Mouse (Mus musculus): Measurements from ENCODE around the gene Mtfp1. TPM values are rescaled to one million over a fixed set of nuclear protein-coding genes. Genes with fewer than 3 reads are reported as not detected.
A peak's percentile ranks its signal among the peaks of the same experiment; 100 is the strongest.
"Not testable (repeated sequence)": the region's sequence is repeated elsewhere in the genome, so short reads cannot be mapped to it uniquely, and the experiment has no call there.

Mtfp1 gene
- 10 to 100 TPM; 40.8 to 47.8 TPM for total RNA-seq (2021)
- long read RNA-seq, experiment 1, transcript Mtfp1-201 (4 exons, 1,411 nt): major isoform, 75 of 82 reads
- long read RNA-seq, experiment 1, partial matches to known transcripts: 3 of 82 reads
- long read RNA-seq, experiment 1, other reads (novel, unspliced or antisense): 4 of 82 reads
- long read RNA-seq, experiment 2, transcript Mtfp1-201 (4 exons, 1,411 nt): major isoform, 94 of 98 reads
- long read RNA-seq, experiment 2, partial matches to known transcripts: 1 of 98 reads
- long read RNA-seq, experiment 2, other reads (novel, unspliced or antisense): 3 of 98 reads

DNA sequence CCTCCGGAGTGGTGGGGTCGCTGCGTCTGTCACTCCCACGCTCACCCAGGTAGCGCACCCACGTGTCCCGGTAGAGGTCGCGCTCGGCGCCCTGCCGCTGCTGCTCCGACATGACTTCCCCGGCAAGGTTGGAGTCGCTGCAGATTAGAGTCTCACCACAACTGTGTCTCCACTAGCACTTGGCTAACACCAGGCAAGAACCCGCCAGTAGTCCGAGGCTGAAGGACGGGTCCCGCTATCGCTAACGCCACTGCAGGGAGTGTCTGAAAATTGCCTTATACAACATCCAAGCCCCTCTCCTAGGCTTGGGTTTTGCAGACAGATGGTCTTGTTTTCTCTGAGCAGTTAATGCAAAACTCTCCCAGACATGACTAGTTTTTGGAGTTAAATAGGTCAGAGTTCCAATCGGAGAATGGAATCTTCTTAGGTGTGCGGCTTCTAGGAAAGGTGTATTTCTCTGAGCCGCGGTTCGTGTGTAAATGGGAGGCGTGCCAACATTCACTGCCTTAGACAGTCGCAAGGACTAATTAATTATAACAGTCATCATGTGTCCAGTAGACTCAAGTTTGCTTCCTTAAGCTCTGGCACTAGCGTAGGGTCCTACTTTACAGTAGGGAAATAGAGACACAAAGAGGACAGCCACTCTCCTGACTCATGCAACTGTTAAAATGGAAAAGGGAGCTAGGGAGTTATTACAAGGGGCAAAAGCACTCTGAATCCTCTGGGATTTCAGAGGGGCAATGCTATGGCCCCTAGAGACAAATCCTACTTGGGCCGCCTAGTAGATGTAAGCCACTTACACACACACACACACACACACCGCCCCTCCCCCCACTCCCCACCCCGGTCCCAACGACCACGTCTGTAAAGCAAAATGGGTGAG, at the start of gene Mtfp1:
Mtfp1 (minus strand) TSS at position 275 of the 883 bp plus-strand sequence.
- peak; percentile 49 for DNase-seq
- intact Hi-C loops (cut with DNase I; ENCODE audit: low total_unique reads): no loop called here

DNA sequence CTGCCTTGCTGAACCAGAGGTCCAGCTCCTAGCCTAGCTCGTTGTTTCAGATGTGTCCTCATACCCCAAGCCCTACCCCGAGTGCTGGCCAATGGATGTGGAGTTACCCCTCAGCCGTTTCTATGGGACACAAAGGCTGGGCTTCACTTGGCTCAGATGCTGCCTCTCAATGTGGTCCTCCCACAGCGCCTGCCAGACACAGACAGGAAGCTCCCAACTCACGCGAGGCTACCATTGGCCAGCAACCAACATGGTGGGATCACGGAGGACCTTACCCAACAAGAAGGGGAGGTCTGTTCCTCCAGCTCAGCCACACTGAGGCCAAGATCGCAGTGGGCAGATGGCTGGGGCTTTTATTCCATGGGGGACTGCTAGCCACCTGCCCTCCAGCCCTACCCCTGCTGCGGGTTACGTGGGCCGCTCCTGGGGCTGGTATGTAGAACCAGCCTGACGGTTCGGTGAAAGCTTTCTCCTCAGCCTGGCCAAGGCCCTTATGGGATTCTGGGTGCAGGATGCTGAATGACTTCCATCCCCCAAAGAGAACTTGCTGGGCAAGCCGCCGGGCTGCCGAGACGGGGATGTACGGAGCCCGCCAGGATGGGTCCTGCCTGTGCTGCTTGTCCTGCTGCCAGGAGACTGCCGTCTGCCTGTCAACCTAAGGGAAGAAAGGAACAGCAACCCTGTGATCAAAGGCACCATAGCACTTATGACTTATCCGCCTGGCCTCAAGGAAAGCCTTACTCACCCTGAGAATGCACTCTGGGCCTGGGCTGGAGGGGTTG, 48.2 kb upstream of the Mtfp1 start:
- intact Hi-C loops (cut with DNase I; ENCODE audit: low total_unique reads): no loop called here
- DNase-seq: no peak

DNA sequence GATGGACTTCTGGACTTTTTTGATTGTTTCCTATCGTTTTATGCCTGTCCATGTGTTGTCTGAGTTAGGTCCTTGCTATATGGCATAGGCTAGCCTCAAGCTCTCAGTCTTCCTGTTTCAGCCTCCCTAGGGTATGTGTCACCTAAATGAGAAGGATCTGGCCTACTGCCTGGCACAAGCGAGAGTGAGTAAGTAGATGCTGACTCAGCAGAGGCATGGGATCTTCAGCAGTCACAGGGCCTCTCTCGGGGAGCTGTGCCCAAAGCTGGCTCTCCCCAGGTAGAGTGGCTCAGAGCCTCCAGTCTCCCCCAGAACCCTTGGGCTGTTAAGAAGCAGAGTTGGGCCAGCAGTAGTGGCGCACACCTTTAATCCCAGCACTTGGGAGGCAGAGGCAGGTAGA, 47.1 kb upstream of the Mtfp1 start:
- intact Hi-C loops (cut with DNase I; ENCODE audit: low total_unique reads): no loop called here
- no peak for DNase-seq

DNA sequence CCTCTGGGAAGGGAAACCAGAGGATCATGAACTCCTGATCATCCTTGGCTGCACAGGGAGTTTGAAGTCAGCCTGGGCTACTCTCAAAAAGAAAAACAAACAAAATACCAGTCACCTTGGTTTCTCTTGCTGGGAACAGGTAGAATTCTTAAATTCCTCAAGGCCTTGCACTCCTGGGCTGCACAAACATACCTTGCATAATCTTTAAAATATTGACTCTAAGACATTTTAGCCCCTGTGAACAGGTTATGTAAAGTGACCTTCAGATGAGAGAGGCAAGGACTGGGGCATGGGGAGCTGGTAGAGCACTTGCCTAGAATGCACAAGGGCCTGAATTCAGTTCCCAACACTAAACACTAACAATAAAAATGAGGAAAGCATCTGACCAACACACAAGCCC, 46.3 kb upstream of the Mtfp1 start:
- intact Hi-C loops (cut with DNase I; ENCODE audit: low total_unique reads): no loop called here
- no peak for DNase-seq

DNA sequence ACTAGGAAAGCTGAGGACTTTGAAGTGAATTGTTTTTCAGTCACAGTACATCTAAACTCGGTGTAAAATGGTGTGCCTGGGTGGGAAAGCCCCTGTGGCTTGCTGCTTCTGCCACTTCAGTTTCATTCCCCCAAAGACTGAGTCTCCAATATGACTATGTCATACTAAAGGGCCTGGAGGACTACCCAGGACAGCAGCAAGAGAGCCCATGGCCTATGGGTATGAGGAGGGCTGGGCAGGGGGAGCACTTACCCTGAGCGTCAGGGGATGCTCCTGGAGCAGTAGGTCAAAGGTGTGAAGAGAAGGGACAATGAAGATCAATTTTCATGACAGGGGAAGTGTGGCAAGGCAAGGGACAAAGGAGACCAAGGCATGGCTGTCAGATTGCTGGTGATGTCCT, 43.7 kb upstream of the Mtfp1 start:
- DNase-seq: no peak
- intact Hi-C loops (cut with DNase I; ENCODE audit: low total_unique reads): loop anchor here (10.0 kb wide), 1 partner anchor 286 kb away; no protein-coding TSS in a partner anchor

DNA sequence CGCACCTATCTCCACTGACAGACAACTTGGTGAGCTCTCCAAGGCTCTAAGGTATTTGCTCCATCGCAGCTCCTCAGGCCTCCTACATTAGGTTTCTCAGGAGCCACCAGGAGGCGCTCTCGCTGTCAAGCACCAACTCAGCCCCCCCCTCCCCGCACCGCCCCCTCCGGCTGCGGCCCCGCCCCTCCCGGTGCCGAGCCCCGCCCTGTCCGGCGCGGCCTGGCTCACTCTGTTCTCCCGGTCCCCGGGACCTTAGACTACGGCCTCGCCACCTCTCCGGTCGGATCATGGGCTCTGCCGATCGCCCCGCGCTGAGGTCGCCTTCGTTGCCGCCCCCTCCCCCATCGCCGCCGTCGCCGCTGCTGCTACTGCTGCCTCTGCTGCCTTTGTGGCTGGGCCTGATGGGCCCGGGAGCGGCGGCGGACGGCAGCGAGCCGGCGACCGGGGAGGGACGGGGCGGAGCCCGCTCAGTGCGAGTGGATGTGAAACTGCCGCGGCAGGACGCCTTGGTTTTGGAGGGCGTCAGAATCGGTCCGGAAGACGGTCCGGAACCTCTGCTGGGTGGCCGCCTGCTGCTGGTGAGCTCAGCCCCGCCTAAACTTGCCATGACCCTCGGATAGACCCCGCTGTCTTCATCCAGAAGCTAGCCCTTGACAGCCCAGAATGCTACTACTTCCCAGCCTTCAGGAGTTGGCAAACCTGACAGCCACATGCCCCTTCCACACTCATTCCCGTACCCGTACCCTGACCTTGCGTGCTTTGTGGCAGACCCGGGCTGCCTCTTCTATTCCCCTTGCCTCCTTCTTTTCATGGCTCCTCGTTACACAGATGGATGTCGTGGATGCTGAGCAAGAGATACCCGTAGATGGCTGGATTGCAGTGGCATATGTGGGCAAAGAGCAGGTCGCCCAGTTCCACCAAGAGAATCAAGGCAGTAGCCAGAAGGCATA, 40.0 kb upstream of the Mtfp1 start, which contains the start of gene Rnf215:
Rnf215 (plus strand) TSS at position 217 of the 950 bp plus-strand sequence.
- DNase-seq: peak; percentile 89
- intact Hi-C loops (cut with DNase I; ENCODE audit: low total_unique reads): loop anchor here (2.0 to 10.0 kb wide), 2 partner anchors 84 to 290 kb away; partner anchors contain the start of gene Castor1

DNA sequence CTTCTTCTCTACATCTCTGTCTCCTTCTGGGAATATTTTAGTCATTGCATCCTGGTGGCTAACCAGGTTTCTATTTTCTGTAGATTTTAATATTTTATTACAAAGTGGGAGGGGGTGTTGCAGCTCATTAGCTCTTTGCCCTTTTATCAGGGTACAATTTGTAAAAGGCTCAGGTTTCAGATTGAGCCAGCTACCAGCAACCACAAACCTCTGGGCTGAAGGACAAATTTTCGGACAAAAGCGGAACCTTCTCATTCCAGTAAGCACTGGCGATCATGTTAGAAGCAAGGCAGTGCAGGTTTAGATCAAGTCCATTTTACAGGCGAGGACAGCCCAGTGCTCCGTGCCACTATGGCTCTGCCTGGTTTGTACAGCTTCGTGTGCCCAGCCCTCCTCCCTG, 39.2 kb upstream of the Mtfp1 start:
- intact Hi-C loops (cut with DNase I; ENCODE audit: low total_unique reads): loop anchor here (2.0 to 10.0 kb wide), 2 partner anchors 84 to 290 kb away; partner anchors contain the start of gene Castor1
- DNase-seq: no peak

DNA sequence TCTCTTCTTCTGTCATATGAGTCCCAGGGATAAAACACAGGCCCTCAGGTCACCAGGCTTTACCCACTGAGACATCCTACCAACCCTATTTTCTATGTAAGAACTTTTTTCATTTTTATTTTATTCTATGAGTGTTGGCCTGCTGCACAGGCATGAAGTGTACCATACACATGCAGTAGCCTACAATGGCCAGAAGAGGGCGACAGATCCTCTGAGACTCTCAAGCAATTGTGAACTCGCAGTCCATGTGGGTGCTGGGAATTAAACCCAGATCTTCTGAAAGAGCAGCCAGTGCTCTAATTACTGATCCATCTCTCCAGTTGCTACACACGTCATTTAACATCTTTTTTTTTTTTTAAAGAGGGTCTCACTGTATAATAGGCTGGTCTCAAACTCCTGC, 38.2 kb upstream of the Mtfp1 start:
- intact Hi-C loops (cut with DNase I; ENCODE audit: low total_unique reads): loop anchor here (10.0 kb wide), 1 partner anchor 291 kb away; no protein-coding TSS in a partner anchor
- DNase-seq: no peak

DNA sequence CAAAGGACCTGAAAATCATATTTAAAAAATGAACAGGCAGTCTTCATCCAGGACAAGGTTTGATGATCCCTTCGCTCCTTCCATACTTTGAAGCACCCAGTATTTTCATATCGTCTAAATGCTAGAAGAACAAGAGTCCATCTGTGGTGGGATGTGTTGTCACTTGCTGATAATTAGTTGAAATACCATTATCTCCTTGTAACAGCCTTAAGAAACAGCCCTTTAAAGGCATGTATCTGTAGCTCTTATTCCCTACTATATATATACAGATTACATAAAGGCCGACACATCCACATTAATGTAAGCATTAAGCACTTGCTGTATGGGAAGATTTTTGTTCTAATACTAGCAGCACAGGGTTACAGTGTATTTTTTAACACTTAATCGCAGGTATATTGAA, 33.2 kb upstream of the Mtfp1 start:
- DNase-seq; intact Hi-C loops (cut with DNase I; ENCODE audit: low total_unique reads): not testable (repeated sequence)

DNA sequence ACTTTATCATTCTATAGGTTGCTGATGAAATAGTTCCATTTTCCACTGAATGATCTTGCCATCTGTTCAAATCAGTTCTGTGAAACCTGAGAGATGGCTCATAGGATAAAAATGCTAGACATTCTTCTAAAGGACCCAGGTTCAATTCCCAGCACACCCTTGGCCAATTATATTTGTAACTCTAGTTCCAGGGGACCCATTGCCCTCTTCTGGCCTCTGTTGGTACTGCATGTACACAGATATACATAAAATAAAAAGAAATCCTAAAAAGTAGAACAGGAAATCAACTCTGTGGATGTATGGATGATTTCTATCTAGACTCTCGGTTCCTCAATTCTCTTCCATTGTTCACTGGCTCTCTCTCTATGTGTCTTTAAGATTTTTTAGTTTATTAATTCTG, 31.8 kb upstream of the Mtfp1 start:
- intact Hi-C loops (cut with DNase I; ENCODE audit: low total_unique reads): no loop called here

DNA sequence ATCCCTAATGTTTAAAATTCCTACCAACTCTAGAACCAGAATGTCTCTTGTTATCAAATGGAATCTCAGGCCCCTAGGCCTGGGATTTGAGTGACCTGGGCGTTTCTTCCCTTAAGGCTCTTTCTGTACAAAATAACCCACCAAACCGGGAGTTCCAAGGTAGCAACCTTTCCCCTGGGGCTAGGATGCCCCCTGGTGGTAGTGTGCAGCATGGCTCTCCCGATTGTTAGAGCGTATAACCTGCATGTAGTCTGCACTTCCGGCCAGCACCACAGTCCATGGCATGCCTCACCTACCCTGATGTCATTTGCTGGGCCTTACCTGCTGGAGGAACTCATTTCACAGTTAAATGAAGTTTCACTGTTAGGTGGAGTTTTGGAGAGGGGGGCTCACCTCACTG, 28.7 kb upstream of the Mtfp1 start:
- intact Hi-C loops (cut with DNase I; ENCODE audit: low total_unique reads): no loop called here
- no peak for DNase-seq

More for the DNA sequence above, 31.8 kb upstream of the Mtfp1 start:
- DNase-seq: no peak

DNA sequence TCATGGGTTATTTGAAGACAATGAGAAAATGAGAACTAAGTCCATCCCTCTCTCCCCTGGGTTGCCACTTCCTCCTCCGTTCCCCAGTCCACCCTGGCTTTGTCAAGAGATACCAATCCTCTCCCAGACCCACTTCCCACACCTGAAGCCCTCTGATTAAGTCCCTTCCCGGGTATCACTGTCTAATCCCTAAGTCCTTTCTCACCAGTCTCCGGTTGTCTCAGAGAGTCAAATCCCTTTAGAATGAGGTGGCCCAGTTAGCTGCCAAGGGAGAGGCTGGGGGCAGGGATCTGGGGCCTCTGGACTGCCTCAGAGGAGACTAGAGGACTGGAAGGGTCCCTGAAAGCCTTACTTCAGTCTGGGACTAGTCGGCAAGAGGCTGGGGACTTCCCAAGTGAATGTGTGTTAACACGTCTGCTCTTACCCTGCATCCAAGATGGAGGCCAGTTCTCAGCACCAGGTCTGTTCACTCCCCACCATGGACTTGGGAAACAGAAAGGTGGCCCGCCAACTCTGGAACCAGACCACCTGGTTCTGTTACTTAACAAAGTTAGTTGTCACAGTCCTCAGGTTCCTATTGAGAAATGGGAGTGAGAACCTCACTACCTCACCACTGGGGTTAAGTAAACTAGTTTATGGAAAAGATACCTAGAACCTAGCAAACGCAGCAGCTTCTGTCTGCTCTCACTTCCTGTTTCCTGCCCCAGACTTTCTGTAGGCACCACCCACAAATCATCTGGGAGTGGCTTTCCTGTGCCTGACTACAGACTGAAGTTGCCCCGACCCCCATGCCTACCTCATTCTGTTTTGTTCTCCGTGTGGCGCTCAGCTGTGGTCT, 27.7 kb upstream of the Mtfp1 start, which contains the start of gene Sec14l2:
Sec14l2 (minus strand) TSS at position 674 of the 838 bp plus-strand sequence.
- intact Hi-C loops (cut with DNase I; ENCODE audit: low total_unique reads): no loop called here
- DNase-seq: no peak

DNA sequence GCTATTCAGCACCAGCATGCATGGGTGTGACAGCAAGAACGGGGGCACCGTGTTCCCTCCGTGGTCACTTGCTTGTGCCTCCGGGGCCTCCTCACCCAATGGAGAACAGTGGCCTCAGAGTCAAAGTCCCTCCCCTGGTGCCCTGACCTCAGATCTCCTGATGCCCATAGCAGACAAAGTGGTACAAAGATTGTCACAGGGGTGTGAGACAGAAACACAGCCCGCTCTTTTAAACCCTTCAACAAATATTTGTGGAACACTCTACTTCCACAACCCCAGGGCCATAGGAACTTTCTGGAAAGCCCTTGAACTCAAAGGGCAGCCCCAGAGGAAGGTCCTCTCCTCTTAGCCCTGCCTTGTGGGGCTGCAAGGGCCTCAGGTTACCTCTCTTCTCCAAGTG, 27.0 kb upstream of the Mtfp1 start:
- no peak for DNase-seq
- intact Hi-C loops (cut with DNase I; ENCODE audit: low total_unique reads): no loop called here

DNA sequence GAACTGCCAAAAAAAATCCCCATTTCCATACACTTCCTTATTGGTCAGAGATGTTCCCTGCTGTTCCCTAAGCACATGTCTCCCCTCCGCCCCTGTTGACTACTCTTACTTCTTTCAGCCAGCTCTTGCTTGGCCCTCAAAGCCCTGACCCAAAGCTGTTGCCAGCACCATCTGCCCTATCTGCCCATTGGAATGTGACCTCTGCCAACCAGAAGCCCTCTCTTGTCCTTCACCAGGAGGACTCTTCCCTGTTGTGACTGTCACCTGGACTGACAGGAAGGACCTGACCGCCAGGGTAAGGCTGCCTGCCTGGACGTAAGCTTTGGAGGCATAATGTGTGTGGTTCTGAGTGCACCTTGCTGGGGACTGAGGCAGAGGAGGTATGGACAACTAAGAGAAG, 26.4 kb upstream of the Mtfp1 start:
- intact Hi-C loops (cut with DNase I; ENCODE audit: low total_unique reads): no loop called here
- no peak for DNase-seq

DNA sequence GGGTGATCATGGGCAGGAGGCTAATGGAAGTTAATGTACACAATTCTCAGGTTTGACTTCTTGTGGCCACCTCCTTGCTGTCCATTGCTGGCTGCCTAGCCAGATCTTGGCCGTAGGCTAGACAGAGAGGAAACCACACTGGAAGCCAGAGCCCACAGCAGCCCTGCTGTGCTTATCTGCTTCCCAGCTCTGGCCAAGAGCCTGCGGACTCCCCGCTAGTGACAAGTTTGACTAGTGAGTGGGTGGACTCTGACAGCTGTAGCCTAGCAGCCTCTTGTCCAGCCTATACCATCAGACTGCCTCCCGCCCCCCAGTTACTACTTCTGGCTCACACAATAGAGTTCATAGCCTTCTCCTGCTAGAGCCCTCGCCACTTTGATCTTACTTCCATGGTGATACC, 24.4 kb upstream of the Mtfp1 start:
- intact Hi-C loops (cut with DNase I; ENCODE audit: low total_unique reads): no loop called here
- no peak for DNase-seq

DNA sequence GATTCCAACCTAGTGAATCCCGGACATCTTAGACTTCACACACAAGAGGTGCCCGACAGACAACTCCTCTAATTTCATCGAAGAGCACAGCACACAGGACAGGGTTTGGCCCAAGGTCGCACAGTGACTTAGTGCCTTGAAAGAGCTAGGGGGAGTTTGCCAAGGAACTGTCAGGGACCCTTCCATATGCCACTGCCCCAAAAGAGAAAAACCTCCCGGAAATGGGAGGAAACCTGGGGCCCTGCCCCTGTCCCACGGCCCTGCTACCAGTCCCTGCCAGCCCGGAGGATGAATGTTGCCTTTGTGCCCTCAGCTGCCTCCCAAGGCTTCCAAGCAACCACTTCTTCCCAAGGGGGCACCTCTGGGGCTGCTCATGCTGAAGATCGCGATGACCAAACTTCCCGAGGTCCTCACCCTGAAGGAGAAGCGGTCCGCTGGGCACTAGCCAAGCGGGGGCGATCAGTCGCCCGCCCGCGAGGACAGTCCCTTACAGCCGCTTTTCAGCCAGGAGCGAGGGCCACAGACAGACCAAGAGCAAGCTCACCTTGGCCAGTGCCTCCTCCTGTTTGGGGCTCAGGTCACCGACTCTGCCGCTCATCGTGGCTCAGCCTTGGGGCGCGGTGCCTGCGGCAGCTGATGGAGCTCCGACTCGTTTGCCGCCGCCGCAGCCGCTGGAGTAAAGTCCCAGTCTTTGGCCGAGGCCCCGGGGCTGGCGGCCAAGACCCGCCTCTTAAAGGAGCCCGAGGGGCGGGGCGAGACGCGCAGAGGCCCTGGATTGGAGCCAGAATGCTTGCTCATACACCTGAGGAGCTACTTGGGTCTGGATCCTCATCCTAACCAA, 23.1 kb upstream of the Mtfp1 start:
- intact Hi-C loops (cut with DNase I; ENCODE audit: low total_unique reads): no loop called here
- peak; percentile 68 for DNase-seq

Data from gastrocnemius, postnatal 14 days (tissue).